Mouse (Mus musculus) heart, postnatal 0 days (tissue): ENCODE measurements at regions not wholly inside any gene's neighbourhood (a gene's known extent, or its start where the extent isn't known, plus 50 kb on each side); places are given as distances from the start of the nearest gene placed in this dataset.

ENCODE experiments used
- ATAC-seq: fragments of 200-750 bp; cut with Nextera tagmentation; 2 replicates; pipeline ENCODE4 v1.8.0; 2017; ENCODE audit warnings: low read depth, moderate number of reproducible peaks, moderate library complexity; ENCODE audit not compliant: insufficient read depth
- DNase-seq: peaks from one replicate; pipeline ENCODE4 v3.0.0-alpha.2; 2016; ENCODE audit warnings: low spot score
- H3K27ac ChIP-seq: fragments of 300-500 bp; sonication (generic); 2 replicates; pipeline ENCODE4 v1.5.1; 2014; ENCODE audit warnings: low read depth, mild to moderate bottlenecking
- H3K27me3 ChIP-seq: fragments of 300-500 bp; sonication (generic); 2 replicates; pipeline ENCODE4 v1.6.1; 2014; ENCODE audit warnings: low read length, mixed read lengths; ENCODE audit not compliant: control insufficient read depth, insufficient read depth
- H3K36me3 ChIP-seq: fragments of 300-500 bp; sonication (generic); replicated peaks from 2 replicates; pipeline ENCODE4 v1.6.1; 2014; ENCODE audit warnings: low read length, mixed read lengths; ENCODE audit not compliant: control insufficient read depth, insufficient read depth
- H3K4me1 ChIP-seq: fragments of 300-500 bp; sonication (generic); 2 replicates; pipeline ENCODE4 v1.6.1; 2014; ENCODE audit warnings: antibody characterized with exemption; ENCODE audit not compliant: control insufficient read depth, insufficient read depth
- H3K4me2 ChIP-seq: fragments of 300-500 bp; sonication (generic); 2 replicates; pipeline ENCODE4 v1.6.1; 2014; ENCODE audit warnings: low read depth, mild to moderate bottlenecking, low read length, moderate library complexity
- H3K4me3 ChIP-seq: fragments of 300-500 bp; sonication (generic); 2 replicates; pipeline ENCODE4 v1.5.1; 2014; ENCODE audit warnings: low read depth, low read length
- H3K9ac ChIP-seq: fragments of 300-500 bp; sonication (generic); replicated peaks from 2 replicates; pipeline ENCODE4 v1.6.1; 2014; ENCODE audit warnings: low read depth, low read length, mixed read lengths
- H3K9me3 ChIP-seq: fragments of 300-500 bp; sonication (generic); replicated peaks from 2 replicates; pipeline ENCODE4 v1.6.1; 2016; ENCODE audit warnings: low read length; ENCODE audit not compliant: control insufficient read depth
- CTCF ChIP-seq: IDR thresholded peaks from 2 replicates; pipeline ENCODE4 v1.5.1; 2016; ENCODE audit warnings: antibody characterized with exemption, control low read depth, low read depth
- EP300 ChIP-seq: IDR thresholded peaks from 2 replicates; pipeline ENCODE4 v1.6.1; 2016; ENCODE audit warnings: antibody characterized with exemption, low read depth
- WGBS: fragments of 180-500 bp; shearing (Covaris S2); extraction: QIAGEN DNeasy Blood & Tissue Kit; methylation state at CpG from one replicate; pipeline ENCODE4 v1.1.7; 2014; 5-methylcytosine and 5-hydroxymethylcytosine counted together

DNA sequence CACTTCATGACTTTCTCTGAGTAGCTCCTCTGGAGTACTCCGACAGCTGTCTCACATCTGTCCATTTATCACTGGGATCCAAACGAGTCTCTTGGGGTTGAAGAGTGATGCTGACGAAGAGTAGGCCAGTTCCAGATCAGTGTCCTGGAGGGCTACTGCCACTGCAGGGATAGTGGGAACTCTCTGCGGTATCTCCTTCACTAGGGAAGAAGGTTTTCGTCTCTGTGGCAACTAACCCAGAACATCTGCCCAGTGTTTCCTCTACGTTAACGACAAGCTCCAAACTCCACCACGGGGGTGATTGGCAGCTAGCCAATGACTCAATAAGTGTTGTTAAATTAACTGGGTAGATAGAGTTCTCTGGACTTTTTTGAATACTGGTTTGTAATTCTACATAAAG is 256.4 kb upstream of the Rgma start:
- Histone ChIP-seq H3K36me3 (no peaks in the 10 kb centered on the region), H3K4me1 (no peaks in the 10 kb centered on the region; the same call in 1 of the 2 replicates), H3K27ac (no peak overlapping the region), H3K9ac (no peak overlapping the region), H3K9me3 (no peaks in the 10 kb centered on the region), H3K27me3 (no peaks in the 10 kb centered on the region), H3K4me2 (no peak overlapping the region), H3K4me3 (no peak overlapping the region)
- TF ChIP-seq CTCF (no peak), EP300 (no peak)
- WGBS, result 32% methylated on average over 8 of the region's 8 CpGs
- DNase-seq (no peak), ATAC-seq (no peak)

DNA sequence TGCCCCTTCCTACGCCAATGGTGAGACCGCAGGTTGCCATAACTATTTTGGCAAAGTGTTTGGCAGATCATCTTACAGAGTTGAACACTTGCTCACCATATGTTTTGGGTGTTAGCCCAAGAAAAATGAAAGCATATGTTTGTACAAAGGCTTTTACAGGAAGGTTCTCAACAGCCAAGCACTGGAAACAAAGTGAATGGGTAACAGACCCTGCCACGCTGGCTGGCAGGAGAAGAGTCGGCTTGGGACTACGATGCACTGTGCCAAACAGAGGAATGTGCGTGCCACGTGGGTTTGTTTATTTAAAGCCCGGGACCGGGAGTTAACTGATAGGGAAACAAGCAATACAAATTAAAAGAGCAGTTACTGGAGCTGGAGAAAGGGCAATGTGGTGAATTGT is 255.0 kb upstream of the Rgma start:
- Histone ChIP-seq H3K4me2 (no peak overlapping the region), H3K27ac (no peak overlapping the region), H3K27me3 (0 out of 2 replicates have a peak, but pooled peaks cover 2% of the 10 kb centered on the region), H3K36me3 (no peaks in the 10 kb centered on the region), H3K9ac (no peak overlapping the region), H3K4me3 (no peak overlapping the region), H3K4me1 (no peaks in the 10 kb centered on the region; the same call in 1 of the 2 replicates), H3K9me3 (no peaks in the 10 kb centered on the region)
- ATAC-seq (no peak), DNase-seq (no peak)
- TF ChIP-seq EP300, result no peak
- no peak for TF ChIP-seq CTCF
- 58% methylated on average over 9 of the region's 9 CpGs for WGBS

GRCm38 (mm10) chr7:73124976-73125375 is 250.3 kb upstream of the Rgma start:
- DNase-seq (no peak), ATAC-seq (no peak)
- no peaks in the 10 kb centered on the region; the same call in 1 of the 2 replicates for H3K4me1 ChIP-seq
- H3K9me3 ChIP-seq, result no peaks in the 10 kb centered on the region
- TF ChIP-seq EP300, result no peak
- H3K27ac ChIP-seq, result no peak overlapping the region
- no peaks in the 10 kb centered on the region for H3K36me3 ChIP-seq
- H3K27me3 ChIP-seq, result peaks cover 14% of the 10 kb centered on the region; the same call in 1 of the 2 replicates
- 76% methylated on average over 2 of the region's 2 CpGs for WGBS
- H3K4me3 ChIP-seq, result no peak overlapping the region
- no peak overlapping the region for H3K4me2 ChIP-seq
- no peak overlapping the region for H3K9ac ChIP-seq

DNA sequence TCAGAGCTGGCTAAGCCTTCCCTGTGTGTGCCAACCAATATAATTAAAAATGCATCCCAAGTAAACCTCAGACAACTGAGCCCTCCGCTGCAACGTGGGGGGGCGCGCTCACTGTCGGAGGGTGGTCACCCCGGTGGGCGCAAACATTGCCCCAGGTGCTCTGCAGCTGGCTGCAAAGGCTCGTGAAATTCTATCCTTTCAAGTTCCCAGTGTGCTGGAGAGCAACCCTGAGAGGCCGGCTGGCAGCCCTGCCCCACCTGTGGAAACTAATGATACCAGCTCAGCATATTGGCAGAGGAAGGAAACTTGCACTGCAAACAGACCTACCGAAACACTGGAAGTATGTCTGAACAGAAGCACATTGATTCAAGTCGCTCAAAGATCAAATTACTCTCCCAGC is 249.4 kb upstream of the Rgma start:
- 17% methylated on average over 11 of the region's 11 CpGs for WGBS
- Histone ChIP-seq H3K27me3 (peaks cover 14% of the 10 kb centered on the region; the same call in 1 of the 2 replicates), H3K27ac (no peak overlapping the region), H3K36me3 (no peaks in the 10 kb centered on the region), H3K9me3 (no peaks in the 10 kb centered on the region), H3K4me1 (no peaks in the 10 kb centered on the region), H3K4me2 (no peak overlapping the region), H3K9ac (no peak overlapping the region), H3K4me3 (no peak overlapping the region)
- TF ChIP-seq EP300, result no peak
- no peak for TF ChIP-seq CTCF
- no peak for ATAC-seq
- no peak for DNase-seq

- DNase-seq (no peak), ATAC-seq (no peak)
- 76% methylated on average over 6 of the region's 6 CpGs for whole genome bisulfite sequencing
- Histone ChIP-seq H3K27me3 (peaks cover 36% of the 10 kb centered on the region), H3K9me3 (no peaks in the 10 kb centered on the region), H3K27ac (no peak overlapping the region), H3K9ac (no peak overlapping the region), H3K36me3 (no peaks in the 10 kb centered on the region), H3K4me3 (no peak overlapping the region), H3K4me2 (no peak overlapping the region), H3K4me1 (no peaks in the 10 kb centered on the region)
- TF ChIP-seq CTCF (no peak), EP300 (no peak)
Observed at GRCm38 (mm10) chr7:73135786-73136185, 239.5 kb upstream of the Rgma start.

DNA sequence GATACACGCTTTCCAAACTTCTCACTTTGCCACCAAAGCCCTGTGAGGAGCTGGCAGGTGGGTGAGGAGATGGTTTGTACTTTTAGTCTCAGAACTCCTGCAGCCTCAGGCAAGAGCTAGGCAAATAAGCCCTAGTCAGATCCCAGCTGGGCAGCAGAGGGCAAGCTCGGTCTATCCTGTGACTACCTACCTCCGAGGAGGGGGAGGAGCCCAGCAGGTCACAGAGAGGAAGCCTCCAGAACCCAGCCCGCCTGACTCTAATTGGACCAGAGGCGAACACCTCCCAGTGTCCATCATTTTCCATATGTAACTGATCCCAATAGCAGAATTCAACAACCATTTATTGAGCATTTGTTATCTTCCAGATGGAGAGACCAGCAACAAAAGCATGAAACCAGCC is 237.0 kb upstream of the Rgma start:
- H3K27ac ChIP-seq, result no peak overlapping the region
- DNase-seq, result no peak
- WGBS, result 26% methylated on average over 5 of the region's 5 CpGs
- H3K4me1 ChIP-seq, result no peaks in the 10 kb centered on the region
- no peak overlapping the region for H3K4me3 ChIP-seq
- H3K9me3 ChIP-seq, result no peaks in the 10 kb centered on the region
- TF ChIP-seq EP300, result no peak
- no peak for TF ChIP-seq CTCF
- H3K9ac ChIP-seq, result no peak overlapping the region
- H3K36me3 ChIP-seq, result no peaks in the 10 kb centered on the region
- ATAC-seq, result no peak
- no peak overlapping the region for H3K4me2 ChIP-seq
- peaks cover 37% of the 10 kb centered on the region for H3K27me3 ChIP-seq
